Mouse (Mus musculus): ENCODE measurements around the gene Akr1d1. TPM values are rescaled to one million over a fixed set of nuclear protein-coding genes. Genes with fewer than 3 reads are reported as not detected.

Gene Akr1d1
- polyA plus RNA-seq, 1 experiment from 2014 or later = not detected

DNA sequence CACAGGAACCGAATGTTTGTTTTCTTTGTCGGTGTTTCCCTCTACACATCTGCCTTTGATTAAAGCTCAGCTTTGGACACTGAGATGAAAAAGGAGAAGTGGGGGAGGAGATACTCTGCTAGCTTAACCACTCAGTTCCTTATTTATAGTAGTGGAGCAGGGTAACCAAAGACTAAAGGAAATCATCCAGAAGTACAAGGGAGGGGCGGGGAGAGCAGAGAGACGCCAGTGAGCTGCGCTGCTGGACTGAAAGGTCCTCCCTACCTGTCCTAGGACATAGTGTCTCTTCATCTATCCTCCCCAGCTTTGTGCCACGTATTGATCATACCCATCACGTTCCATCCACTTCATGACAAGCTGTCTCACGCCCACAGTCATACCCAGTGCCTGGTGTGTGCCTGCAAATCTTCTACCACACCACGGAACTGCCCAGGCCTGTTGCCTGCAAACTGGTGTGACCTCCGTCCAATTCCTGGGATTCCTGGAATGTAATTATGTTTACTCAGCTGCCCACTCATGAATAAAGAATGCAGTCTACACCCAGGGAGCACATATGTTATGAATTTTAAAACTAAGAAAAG lies 87.5 kb downstream of the Akr1d1 start:
- no peaks in the 10 kb centered on the region for H3K36me3 ChIP-seq (ENCODE audit: control insufficient read depth, insufficient read depth, low read length)
- H3K27ac ChIP-seq (ENCODE audit: low read depth, low read length) = no peak overlapping the region
- peak; percentile 11 for DNase-seq (ENCODE audit: low spot score)
- no peaks in the 10 kb centered on the region for H3K9me3 ChIP-seq (ENCODE audit: control insufficient read depth, low read length)
- H3K4me3 ChIP-seq (ENCODE audit: low read depth, low read length) = no peak overlapping the region
- H3K27me3 ChIP-seq (ENCODE audit: control insufficient read depth, insufficient read depth, low read length) = no peaks in the 10 kb centered on the region
- no peak overlapping the region for H3K9ac ChIP-seq (ENCODE audit: low read depth, low read length)
- H3K4me1 ChIP-seq (replicated peaks; ENCODE audit: control insufficient read depth, insufficient read depth, low read length) = no peaks in the 10 kb centered on the region
- WGBS = 62% methylated on average over 10 of the region's 10 CpGs
- no peak overlapping the region for H3K4me2 ChIP-seq (replicated peaks; ENCODE audit: low read depth, low read length)
- no peak for ATAC-seq (ENCODE audit: low FRiP score)

Other genes with a start within 250 kb of the Akr1d1 start
- gene Dgki, start 230.0 kb upstream of the Akr1d1 start, polyA plus RNA-seq (2014; fragmentation: Nextera tagmentation; extraction: Ambion mirVana) = 2.6 and 3.0 TPM in 2 replicates
- gene Creb3l2, start 88.0 kb upstream of the Akr1d1 start, polyA plus RNA-seq (2014; fragmentation: Nextera tagmentation; extraction: Ambion mirVana) = 7.6 and 10.4 TPM in 2 replicates

Measured in hindbrain, embryonic 11.5 days (tissue).